Mouse (Mus musculus) splenic B cell, adult 2 months (primary cell): ENCODE data around the gene Mid1.
"Not testable (repeated sequence)": the region's sequence is repeated elsewhere in the genome, so short reads cannot be mapped to it uniquely, and the experiment has no call there.

Experiments
- DNase-seq: peaks from one replicate; pipeline ENCODE4 v3.0.0-alpha.2; 2011; ENCODE audit warnings: low read depth, low spot score
- H3K27me3 ChIP-seq: 2 replicates; pipeline ENCODE4 v1.6.1; 2012; ENCODE audit warnings: mild to moderate bottlenecking, low read length, moderate library complexity, mixed read lengths; ENCODE audit not compliant: control insufficient read depth, poor library complexity, insufficient read depth, severe bottlenecking
- H3K36me3 ChIP-seq: 2 replicates; pipeline ENCODE4 v1.6.1; 2012; ENCODE audit warnings: mild to moderate bottlenecking, low read length, moderate library complexity, mixed read lengths; ENCODE audit not compliant: control insufficient read depth, poor library complexity, insufficient read depth, severe bottlenecking

The Mid1 gene

GRCm38 (mm10) chrX:169988571-169989218 is 303.7 kb downstream of the Mid1 start:
- peak; percentile 62 for DNase-seq
- not testable (repeated sequence) for H3K27me3 ChIP-seq, H3K36me3 ChIP-seq

GRCm38 (mm10) chrX:169989219-169989595 is 304.2 kb downstream of the Mid1 start:
- not testable (repeated sequence) for H3K36me3 ChIP-seq, DNase-seq, H3K27me3 ChIP-seq

- DNase-seq: peak; percentile 94
- not testable (repeated sequence) for H3K27me3 ChIP-seq
Measured at GRCm38 (mm10) chrX:169989691-169990631, 305.0 kb downstream of the Mid1 start.

GRCm38 (mm10) chrX:169991128-169991873 is 306.3 kb downstream of the Mid1 start:
- H3K36me3 ChIP-seq, H3K27me3 ChIP-seq: not testable (repeated sequence)
- DNase-seq: peak; percentile 94

More at GRCm38 (mm10) chrX:169989691-169990631, 305.0 kb downstream of the Mid1 start:
- not testable (repeated sequence) for H3K36me3 ChIP-seq

- DNase-seq: peak; percentile 58
- H3K27me3 ChIP-seq: not testable (repeated sequence)
Measured at GRCm38 (mm10) chrX:169992086-169992930, 307.3 kb downstream of the Mid1 start.

GRCm38 (mm10) chrX:169992951-169993547 is 308.1 kb downstream of the Mid1 start:
- DNase-seq: peak; percentile 65
- H3K27me3 ChIP-seq, H3K36me3 ChIP-seq: not testable (repeated sequence)

More at GRCm38 (mm10) chrX:169992086-169992930, 307.3 kb downstream of the Mid1 start:
- not testable (repeated sequence) for H3K36me3 ChIP-seq

- not testable (repeated sequence) for H3K36me3 ChIP-seq, H3K27me3 ChIP-seq
- DNase-seq: peak; percentile 70
Measured at GRCm38 (mm10) chrX:169994011-169994865, 309.2 kb downstream of the Mid1 start.

- not testable (repeated sequence) for H3K27me3 ChIP-seq, H3K36me3 ChIP-seq
- DNase-seq: peak; percentile 64
Measured at GRCm38 (mm10) chrX:169994866-169995711, 310.1 kb downstream of the Mid1 start.

- not testable (repeated sequence) for H3K27me3 ChIP-seq, H3K36me3 ChIP-seq
- peak; percentile 72 for DNase-seq
Measured at GRCm38 (mm10) chrX:169995909-169996521, 311.0 kb downstream of the Mid1 start.

GRCm38 (mm10) chrX:169996926-169997325 is 311.9 kb downstream of the Mid1 start:
- not testable (repeated sequence) for H3K27me3 ChIP-seq, H3K36me3 ChIP-seq
- peak; percentile 100 for DNase-seq

GRCm38 (mm10) chrX:169997456-169997853 is 312.5 kb downstream of the Mid1 start:
- not testable (repeated sequence) for H3K36me3 ChIP-seq, DNase-seq, H3K27me3 ChIP-seq

GRCm38 (mm10) chrX:169997854-169998456 is 313.0 kb downstream of the Mid1 start:
- H3K27me3 ChIP-seq, H3K36me3 ChIP-seq: not testable (repeated sequence)
- DNase-seq: peak; percentile 100
